Mouse (Mus musculus) midbrain, embryonic 11.5 days (tissue): ENCODE measurements around the gene Fam149a. TPM values are rescaled to one million over a fixed set of nuclear protein-coding genes. Genes with fewer than 3 reads are reported as not detected.

ENCODE experiments used
- ATAC-seq: fragments of 200-750 bp; cut with Nextera tagmentation; 2 replicates; pipeline ENCODE4 v1.8.0; 2017; ENCODE audit warnings: moderate TSS enrichment, moderate library complexity; ENCODE audit not compliant: low FRiP score
- DNase-seq: peaks from one replicate; pipeline ENCODE4 v3.0.0; 2015; ENCODE audit warnings: low spot score; ENCODE audit errors: missing footprints
- H3K27ac ChIP-seq: fragments of 300-500 bp; sonication (generic); 2 replicates; pipeline ENCODE4 v1.5.1; 2014; ENCODE audit warnings: low read depth, low read length
- H3K27me3 ChIP-seq: fragments of 300-500 bp; sonication (generic); 2 replicates; pipeline ENCODE4 v1.6.1; 2014; ENCODE audit warnings: mild to moderate bottlenecking, low read length, moderate library complexity, mixed read lengths; ENCODE audit not compliant: control insufficient read depth, insufficient read depth
- H3K36me3 ChIP-seq: fragments of 300-500 bp; sonication (generic); 2 replicates; pipeline ENCODE4 v1.6.1; 2014; ENCODE audit warnings: mild to moderate bottlenecking, low read length, moderate library complexity, mixed read lengths; ENCODE audit not compliant: control insufficient read depth, insufficient read depth
- H3K4me1 ChIP-seq: fragments of 300-500 bp; sonication (generic); 2 replicates; pipeline ENCODE4 v1.6.1; 2014; ENCODE audit warnings: low read length; ENCODE audit not compliant: control insufficient read depth, insufficient read depth
- H3K4me2 ChIP-seq: fragments of 300-500 bp; sonication (generic); 2 replicates; pipeline ENCODE4 v1.6.1; 2014; ENCODE audit warnings: mild to moderate bottlenecking, moderate library complexity
- H3K4me3 ChIP-seq: fragments of 300-500 bp; sonication (generic); 2 replicates; pipeline ENCODE4 v1.5.1; 2014; ENCODE audit warnings: low read depth, low read length
- H3K9ac ChIP-seq: fragments of 300-500 bp; sonication (generic); 2 replicates; pipeline ENCODE4 v1.6.1; 2014; ENCODE audit warnings: low read length
- H3K9me3 ChIP-seq: fragments of 300-500 bp; sonication (generic); 2 replicates; pipeline ENCODE4 v1.6.1; 2016; ENCODE audit warnings: low read length; ENCODE audit not compliant: control insufficient read depth
- WGBS: fragments of 180-500 bp; shearing (Covaris S2); extraction: QIAGEN DNeasy Blood & Tissue Kit; methylation state at CpG from one replicate; pipeline ENCODE4 v1.1.7; 2014; 5-methylcytosine and 5-hydroxymethylcytosine counted together
- polyA plus RNA-seq: library from polyadenylated mRNA; unstranded; fragments of >200 nt; fragmentation: Nextera tagmentation; extraction: Ambion mirVana; gene quantifications from 2 replicates; pipeline ENCODE4 v1.2.1, GENCODE M21; 2014

Fam149a gene
- polyA plus RNA-seq, 1 experiment from 2014 or later = 9.8 TPM

GRCm38 (mm10) chr8:45380598-45380997 is 1.5 kb downstream of the Fam149a start:
- H3K4me3 ChIP-seq = no peak overlapping the region
- H3K9ac ChIP-seq = no peak overlapping the region

GRCm38 (mm10) chr8:45374071-45374470 is 8.0 kb downstream of the Fam149a start:
- H3K4me2 ChIP-seq = no peak overlapping the region
- H3K4me3 ChIP-seq = no peak overlapping the region
- H3K27me3 ChIP-seq = no peaks in the 10 kb centered on the region
- WGBS = 87% methylated on average over 3 of the region's 3 CpGs
- H3K4me1 ChIP-seq = no peaks in the 10 kb centered on the region
- H3K9ac ChIP-seq = no peak overlapping the region
- H3K36me3 ChIP-seq = no peaks in the 10 kb centered on the region
- ATAC-seq (no peak), DNase-seq (no peak)
- H3K27ac ChIP-seq = no peak overlapping the region
- no peaks in the 10 kb centered on the region for H3K9me3 ChIP-seq

More at GRCm38 (mm10) chr8:45380598-45380997, 1.5 kb downstream of the Fam149a start:
- ATAC-seq = no peak
- Histone ChIP-seq H3K9me3 (no peaks in the 10 kb centered on the region), H3K27me3 (no peaks in the 10 kb centered on the region; the same call in 1 of the 2 replicates), H3K4me1 (peaks cover 7% of the 10 kb centered on the region; the same call in 1 of the 2 replicates), H3K27ac (no peak overlapping the region), H3K36me3 (no peaks in the 10 kb centered on the region), H3K4me2 (peak overlapping the region; percentile 92; the same call in 1 of the 2 replicates)
- peak; percentile 85 for DNase-seq
- 7% methylated on average over 4 of the region's 4 CpGs for WGBS

GRCm38 (mm10) chr8:45367154-45367553 is 14.9 kb downstream of the Fam149a start:
- Histone ChIP-seq H3K4me2 (no peak overlapping the region), H3K9ac (no peak overlapping the region), H3K36me3 (no peaks in the 10 kb centered on the region), H3K4me3 (no peak overlapping the region), H3K9me3 (no peaks in the 10 kb centered on the region), H3K4me1 (no peaks in the 10 kb centered on the region), H3K27me3 (no peaks in the 10 kb centered on the region), H3K27ac (no peak overlapping the region)
- no peak for ATAC-seq
- DNase-seq = no peak
- WGBS = 76% methylated on average over 1 of the region's 1 CpGs

GRCm38 (mm10) chr8:45363220-45363619 is 18.9 kb downstream of the Fam149a start:
- Histone ChIP-seq H3K27me3 (no peaks in the 10 kb centered on the region), H3K4me1 (no peaks in the 10 kb centered on the region; the same call in 1 of the 2 replicates), H3K4me2 (no peak overlapping the region), H3K9ac (no peak overlapping the region), H3K4me3 (no peak overlapping the region), H3K27ac (no peak overlapping the region), H3K9me3 (no peaks in the 10 kb centered on the region), H3K36me3 (no peaks in the 10 kb centered on the region)
- ATAC-seq = no peak
- WGBS = 82% methylated on average over 1 of the region's 1 CpGs
- DNase-seq = no peak

- Histone ChIP-seq H3K27ac (no peak overlapping the region), H3K36me3 (no peaks in the 10 kb centered on the region), H3K9ac (no peak overlapping the region), H3K27me3 (no peaks in the 10 kb centered on the region), H3K4me2 (no peak overlapping the region), H3K4me3 (no peak overlapping the region), H3K4me1 (no peaks in the 10 kb centered on the region; the same call in 1 of the 2 replicates), H3K9me3 (no peaks in the 10 kb centered on the region)
- no peak for ATAC-seq
- 60% methylated on average over 6 of the region's 6 CpGs for WGBS
- no peak for DNase-seq
These were observed 19.8 kb downstream of the Fam149a start for GRCm38 (mm10) chr8:45362323-45362722.

- Histone ChIP-seq H3K27me3 (no peaks in the 10 kb centered on the region), H3K9me3 (no peaks in the 10 kb centered on the region), H3K4me3 (no peak overlapping the region), H3K9ac (peak overlapping the region; percentile 66), H3K27ac (no peak overlapping the region), H3K4me2 (no peak overlapping the region), H3K36me3 (no peaks in the 10 kb centered on the region), H3K4me1 (no peaks in the 10 kb centered on the region; the same call in 1 of the 2 replicates)
- WGBS = 86% methylated on average over 6 of the region's 6 CpGs
- DNase-seq (peak; percentile 93), ATAC-seq (no peak)
These were observed 22.9 kb downstream of the Fam149a start for GRCm38 (mm10) chr8:45359091-45359605.

GRCm38 (mm10) chr8:45358132-45358918 is 23.8 kb downstream of the Fam149a start:
- Histone ChIP-seq H3K9me3 (no peaks in the 10 kb centered on the region), H3K27ac (no peak overlapping the region), H3K4me2 (peak overlapping the region; percentile 83), H3K27me3 (no peaks in the 10 kb centered on the region), H3K36me3 (no peaks in the 10 kb centered on the region), H3K4me1 (no peaks in the 10 kb centered on the region; the same call in 1 of the 2 replicates), H3K4me3 (peak overlapping the region; percentile 51), H3K9ac (peak overlapping the region; percentile 66)
- 6% methylated on average over 47 of the region's 49 CpGs for WGBS
- ATAC-seq (peak; percentile 86), DNase-seq (peak; percentile 93)

- ATAC-seq (no peak), DNase-seq (no peak)
- H3K9me3 ChIP-seq = no peaks in the 10 kb centered on the region
- H3K36me3 ChIP-seq = no peaks in the 10 kb centered on the region
- H3K4me2 ChIP-seq = no peak overlapping the region
- no peaks in the 10 kb centered on the region; the same call in 1 of the 2 replicates for H3K4me1 ChIP-seq
- H3K27ac ChIP-seq = no peak overlapping the region
- no peak overlapping the region for H3K9ac ChIP-seq
- no peaks in the 10 kb centered on the region for H3K27me3 ChIP-seq
- no peak overlapping the region for H3K4me3 ChIP-seq
- WGBS = 81% methylated on average over 6 of the region's 6 CpGs
These were observed 26.3 kb downstream of the Fam149a start for GRCm38 (mm10) chr8:45355809-45356208.

- no peaks in the 10 kb centered on the region for H3K36me3 ChIP-seq
- peak; percentile 54; the same call in 1 of the 2 replicates for ATAC-seq
- WGBS = 18% methylated on average over 6 of the region's 6 CpGs
- no peaks in the 10 kb centered on the region for H3K27me3 ChIP-seq
- H3K9me3 ChIP-seq = no peaks in the 10 kb centered on the region
- no peak overlapping the region for H3K4me3 ChIP-seq
- no peak overlapping the region for H3K9ac ChIP-seq
- no peak overlapping the region for H3K4me2 ChIP-seq
- H3K4me1 ChIP-seq = no peaks in the 10 kb centered on the region; the same call in 1 of the 2 replicates
- peak; percentile 98 for DNase-seq
- no peak overlapping the region for H3K27ac ChIP-seq
These were observed 37.1 kb downstream of the Fam149a start for GRCm38 (mm10) chr8:45345031-45345430.
